Mouse (Mus musculus): ENCODE data around the gene Scpep1.

GRCm38 (mm10) chr11:88933030-88933429 lies 22.2 kb downstream of the Scpep1 start:
- TF ChIP-seq CTCF (IDR thresholded peaks at IDR 0.05; ENCODE audit: borderline replicate concordance, insufficient read depth, low read length) (no peak), POLR2A (IDR thresholded peaks at IDR 0.05; ENCODE audit: low read depth, low read length) (no peak)

Measured in embryonic fibroblast, embryonic 13.5 days (primary cell).